Mouse (Mus musculus) bone marrow macrophage, adult 2 months (primary cell): Measurements from ENCODE around the gene Acot8.

ENCODE experiments used
- CTCF ChIP-seq: IDR thresholded peaks from 2 replicates; pipeline ENCODE4 v1.5.1; 2012; ENCODE audit warnings: low read depth, mild to moderate bottlenecking, low read length, moderate library complexity
- POLR2A ChIP-seq: IDR thresholded peaks from 2 replicates; pipeline ENCODE4 v1.6.1; 2012; ENCODE audit warnings: mild to moderate bottlenecking, low read depth, low read length, borderline replicate concordance

- TF ChIP-seq CTCF (no peak), POLR2A (no peak)
Observed at GRCm38 (mm10) chr2:164785481-164786387, 18.9 kb downstream of the Acot8 start, which contains the start of gene Snx21.
